Mouse (Mus musculus): ENCODE results near the gene Mfsd4b5.
A peak's percentile ranks its signal among the peaks of the same experiment; 100 is the strongest.
"Not testable (repeated sequence)": the region's sequence is repeated elsewhere in the genome, so short reads cannot be mapped to it uniquely, and the experiment has no call there.

Mfsd4b5 gene

DNA sequence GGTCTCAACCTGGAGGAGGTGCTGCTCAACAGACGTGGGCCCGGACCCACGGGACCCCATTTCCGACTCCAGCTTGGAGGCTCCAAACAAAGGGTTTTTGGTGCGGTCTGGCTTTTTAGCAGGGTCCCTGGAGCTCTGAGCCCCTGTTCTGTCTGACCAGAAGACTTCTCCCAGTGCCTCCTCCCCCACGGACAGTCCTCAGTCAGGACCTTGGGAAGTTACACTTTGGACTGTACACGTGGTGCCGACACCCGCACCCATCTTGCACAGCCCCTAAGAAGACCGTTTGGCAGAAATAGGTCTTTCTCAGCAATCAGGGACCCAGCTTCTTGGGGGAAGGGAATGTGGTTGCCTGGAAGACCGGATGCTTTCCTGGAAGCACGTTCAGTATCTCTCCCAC, at the start of gene Mfsd4b5:
Mfsd4b5 (minus strand) TSS at position 181 of the 400 bp plus-strand sequence.
- no peak for DNase-seq (ENCODE audit: low read depth, low spot score)

DNA sequence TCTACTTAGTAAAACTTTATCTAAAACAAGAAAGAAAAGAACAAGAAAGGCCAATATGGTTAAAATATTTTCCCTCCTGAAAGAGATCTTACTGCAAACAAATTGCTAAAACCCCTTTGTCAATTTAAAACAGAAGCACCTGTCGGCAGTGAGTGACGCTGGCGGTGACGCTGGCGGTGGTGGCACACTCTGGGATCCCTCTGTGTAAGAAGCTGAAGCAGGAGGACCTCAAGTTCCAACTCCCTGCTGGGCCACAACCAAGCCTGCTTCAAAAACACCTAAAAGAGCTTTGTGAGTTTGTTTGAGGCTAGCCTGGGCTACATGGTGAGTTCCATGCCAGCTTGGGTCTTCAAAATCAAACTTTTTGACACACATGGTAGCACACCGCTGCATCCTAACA, 48.5 kb upstream of the Mfsd4b5 start:
- DNase-seq (ENCODE audit: low read depth, low spot score), result no peak

DNA sequence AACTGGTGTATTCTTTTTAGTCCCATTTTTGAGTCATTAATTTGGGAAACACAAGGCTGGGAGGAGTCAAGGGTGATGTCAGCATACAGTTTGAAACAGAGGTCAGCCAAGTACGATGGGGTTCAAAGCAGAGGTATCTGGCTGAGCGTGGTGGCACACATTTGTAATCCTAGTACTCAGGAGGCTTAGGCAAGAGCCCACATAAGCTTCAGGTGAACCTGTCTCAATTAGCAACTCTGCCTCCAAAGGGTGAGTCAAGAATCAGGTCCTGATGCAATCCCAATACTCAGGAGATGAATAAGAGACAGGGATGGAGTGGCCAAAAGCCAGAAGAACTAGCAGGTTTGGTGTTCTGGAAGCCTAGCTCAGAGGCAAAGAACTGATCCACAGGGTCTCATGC, 46.5 kb upstream of the Mfsd4b5 start:
- no peak for DNase-seq (ENCODE audit: low read depth, low spot score)

DNA sequence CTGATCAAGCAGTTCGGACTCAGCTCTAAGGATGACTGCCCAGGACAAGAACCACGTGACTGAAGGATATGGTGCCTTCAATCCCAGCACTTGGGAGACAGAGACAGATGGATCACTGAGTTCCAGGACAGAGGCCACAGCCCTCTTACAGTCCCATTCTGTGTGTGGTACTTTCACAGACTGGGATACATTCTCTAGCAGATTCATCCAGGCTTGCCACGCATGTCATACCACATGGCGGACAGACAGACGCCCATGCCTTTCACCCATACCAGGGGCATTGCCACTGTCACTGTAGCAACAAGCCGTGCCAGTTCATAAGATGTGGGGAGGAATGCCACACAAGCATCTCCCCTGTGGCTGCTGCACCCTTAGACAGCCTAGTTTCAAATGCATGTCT, 44.3 kb upstream of the Mfsd4b5 start:
- no peak for DNase-seq (ENCODE audit: low read depth, low spot score)

DNA sequence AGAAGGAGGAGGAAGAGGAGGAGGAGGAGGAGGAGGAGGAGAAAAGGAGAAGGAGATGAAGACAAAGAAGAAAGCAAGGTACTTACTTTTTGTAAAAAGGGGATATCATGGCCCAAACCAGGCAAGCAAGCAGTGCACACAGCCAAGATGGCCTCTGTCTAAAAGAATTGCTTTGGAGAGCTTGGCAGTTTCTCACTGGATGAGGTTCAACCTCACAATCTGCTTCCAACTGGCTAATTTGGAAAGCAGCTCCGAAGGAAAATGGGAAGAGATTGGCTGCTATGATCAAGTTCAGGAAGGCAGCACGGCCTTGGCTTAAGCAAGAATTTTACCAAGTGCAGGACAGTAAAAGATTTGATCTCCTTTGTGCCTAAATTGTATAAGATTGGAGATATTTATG, 43.2 kb upstream of the Mfsd4b5 start:
- DNase-seq (ENCODE audit: low read depth, low spot score), result no peak

DNA sequence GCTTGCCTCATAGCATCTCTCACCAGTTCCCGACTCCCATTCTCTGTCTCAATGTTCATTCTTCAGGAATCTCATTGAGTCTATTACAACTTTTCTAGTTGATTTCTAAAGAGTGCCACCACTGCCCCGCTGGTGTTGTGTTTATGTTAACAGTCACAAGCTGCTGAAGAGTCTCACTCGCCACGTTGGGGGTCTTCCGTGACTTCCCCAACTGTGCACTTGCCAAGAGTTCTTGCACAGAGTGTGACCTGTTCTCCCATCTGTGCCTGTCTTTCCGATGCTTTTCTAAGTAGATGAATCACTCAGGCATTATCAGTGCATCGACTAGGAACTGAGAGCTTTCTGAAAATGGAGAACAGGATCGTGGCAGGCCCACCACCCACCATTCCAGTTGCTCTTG, 41.6 kb upstream of the Mfsd4b5 start:
- DNase-seq (ENCODE audit: low read depth, low spot score), result no peak

DNA sequence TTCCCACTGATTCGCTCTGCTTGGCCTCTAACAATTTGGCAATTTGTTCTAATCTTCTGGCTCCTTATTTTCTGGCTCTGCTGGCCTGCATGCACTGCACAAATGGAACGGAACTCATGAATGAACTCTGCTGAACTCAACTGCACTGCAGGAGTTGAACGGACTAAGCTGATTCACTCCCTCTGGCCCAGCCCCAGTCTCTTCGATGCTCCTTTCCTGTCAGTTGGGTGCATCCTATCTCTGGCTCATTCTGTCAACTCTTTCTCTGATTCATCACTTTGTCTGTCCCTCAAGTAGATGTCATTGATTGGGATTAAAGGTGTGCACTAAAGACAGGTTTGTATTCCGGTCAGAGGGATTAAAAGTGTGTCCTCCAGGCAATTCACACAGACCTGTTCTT, 40.1 kb upstream of the Mfsd4b5 start:
- DNase-seq (ENCODE audit: low read depth, low spot score), result no peak

DNA sequence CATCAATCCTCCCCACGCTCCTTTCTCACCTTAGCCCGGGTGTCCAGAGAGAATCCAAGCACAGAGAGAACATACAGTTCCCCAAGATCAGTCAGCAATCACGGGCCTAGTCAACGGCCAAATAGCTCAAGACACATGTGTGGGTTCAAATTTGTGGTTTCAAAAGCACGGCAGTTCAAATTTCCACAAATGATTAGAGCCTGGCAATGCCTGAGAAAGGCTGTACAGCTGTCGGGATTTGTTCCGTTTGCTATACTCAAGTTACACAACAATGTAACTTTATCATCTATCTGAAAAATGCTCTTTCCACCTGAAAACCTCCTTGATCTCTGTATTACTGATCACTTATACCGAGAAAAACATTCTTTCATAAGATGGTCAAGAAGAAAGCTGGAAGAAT, 39.1 kb upstream of the Mfsd4b5 start:
- DNase-seq (ENCODE audit: low read depth, low spot score), result no peak

DNA sequence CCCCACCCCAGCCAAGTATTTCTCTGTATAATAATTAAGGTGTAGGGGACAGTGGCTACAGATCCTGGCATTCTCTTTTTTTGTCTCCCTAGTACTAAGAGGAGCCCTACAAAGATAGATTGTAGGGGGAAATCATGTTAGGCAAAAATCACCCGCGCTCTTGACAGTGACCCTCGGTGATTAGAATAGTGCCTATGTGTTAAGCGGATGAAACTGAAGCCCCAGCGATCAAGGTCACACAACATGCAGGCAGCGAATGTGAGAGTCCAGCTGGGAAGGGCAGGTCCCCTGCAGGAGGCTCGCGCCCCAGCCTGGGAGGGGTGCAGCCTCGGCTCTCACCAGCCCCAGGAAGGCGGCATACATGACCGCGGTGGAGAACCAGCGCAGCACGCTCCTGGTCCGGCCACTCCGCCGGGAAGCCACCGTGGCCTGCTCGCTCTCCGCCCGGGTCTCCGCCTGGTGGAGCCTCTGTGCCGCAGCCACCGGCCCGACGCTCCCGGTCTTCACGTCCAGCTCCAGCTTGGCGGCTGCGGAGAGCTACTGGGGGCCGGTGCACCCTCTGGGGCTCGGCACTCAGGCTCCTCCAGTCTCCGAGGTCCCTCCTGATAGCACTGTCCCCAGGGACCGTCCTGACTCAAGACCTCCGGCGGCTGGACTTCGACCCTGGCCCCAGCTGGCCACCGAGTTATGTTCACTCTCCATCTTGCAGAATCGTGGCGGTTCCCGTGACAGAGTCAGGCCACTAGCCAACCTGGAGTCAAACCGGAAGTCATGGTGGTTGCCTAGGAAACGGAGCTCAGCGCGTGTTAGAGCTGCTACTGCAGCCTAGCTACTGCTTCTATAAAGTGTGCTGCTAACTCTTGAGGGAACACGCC, 38.3 kb upstream of the Mfsd4b5 start, which contains the start of gene Mfsd4b1:
Mfsd4b1 (minus strand) TSS at position 715 of the 875 bp plus-strand sequence.
- peak; percentile 82 for DNase-seq (ENCODE audit: low read depth, low spot score)

DNA sequence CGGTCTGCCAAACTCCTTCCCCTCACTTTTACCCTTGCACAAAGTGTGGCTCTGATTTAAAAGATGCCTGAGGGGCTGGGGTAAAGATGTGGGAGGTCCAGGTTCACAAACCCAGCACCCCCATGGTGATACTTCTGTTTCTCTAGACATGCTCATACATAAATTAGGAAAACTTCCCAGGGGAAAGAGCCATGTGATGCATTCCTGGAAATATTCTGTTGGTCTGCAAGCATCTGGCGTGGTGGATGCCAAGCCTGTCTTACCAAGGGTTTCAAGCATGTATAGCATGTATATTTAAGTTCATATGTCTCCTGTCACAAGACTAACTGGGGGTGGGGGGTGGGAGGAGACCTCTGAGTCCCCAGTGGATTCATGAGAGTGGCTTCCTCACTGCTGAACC, 34.0 kb upstream of the Mfsd4b5 start:
- no peak for DNase-seq (ENCODE audit: low read depth, low spot score)

DNA sequence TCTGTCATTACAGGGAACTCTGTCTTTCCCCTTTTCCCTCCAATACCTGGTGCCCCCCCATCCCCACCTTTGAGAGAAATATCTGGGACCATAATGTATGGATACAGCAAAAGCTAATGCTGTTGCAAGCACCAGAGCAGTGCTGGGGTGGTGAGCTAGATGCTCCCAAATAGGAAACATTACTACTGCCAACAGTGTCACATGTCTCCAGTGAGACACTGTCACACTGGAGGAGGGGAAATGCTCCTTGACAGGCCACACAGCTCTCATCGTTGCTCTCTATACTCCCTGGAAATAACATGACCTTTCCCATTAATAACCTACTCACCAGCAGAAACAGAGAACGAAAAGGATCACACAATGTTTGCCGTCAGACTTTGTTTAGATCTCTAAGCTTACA, 33.0 kb upstream of the Mfsd4b5 start:
- DNase-seq (ENCODE audit: low read depth, low spot score), result no peak

DNA sequence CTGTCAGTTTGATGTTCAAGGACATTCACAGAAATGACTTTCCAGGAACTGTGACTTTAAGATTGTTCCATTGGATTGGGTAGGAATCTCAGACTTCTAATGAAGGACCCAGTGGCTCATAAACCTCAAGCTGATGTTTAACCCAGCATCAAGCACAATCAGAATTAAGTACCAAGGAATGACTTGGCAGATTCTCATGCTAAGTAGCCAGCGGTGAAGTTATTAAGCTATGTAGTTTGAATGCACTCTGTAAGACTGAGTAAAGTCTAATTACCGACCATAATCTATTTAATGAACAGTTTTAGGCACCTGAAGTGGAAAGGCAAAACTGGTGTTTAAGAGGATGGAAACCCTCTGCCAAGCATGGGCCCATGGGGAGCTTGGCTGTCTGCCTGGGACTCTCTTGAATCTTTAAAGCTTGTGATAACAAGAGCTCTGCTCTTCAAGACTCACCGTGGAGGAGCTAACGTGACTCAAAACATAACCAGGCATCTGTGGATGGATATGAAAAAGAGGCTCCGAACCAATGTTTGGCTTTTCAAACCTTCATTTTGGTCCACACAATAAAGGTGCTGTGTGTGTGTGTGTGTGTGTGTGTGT, 31.9 kb upstream of the Mfsd4b5 start:
- DNase-seq (ENCODE audit: low read depth, low spot score), result no peak

DNA sequence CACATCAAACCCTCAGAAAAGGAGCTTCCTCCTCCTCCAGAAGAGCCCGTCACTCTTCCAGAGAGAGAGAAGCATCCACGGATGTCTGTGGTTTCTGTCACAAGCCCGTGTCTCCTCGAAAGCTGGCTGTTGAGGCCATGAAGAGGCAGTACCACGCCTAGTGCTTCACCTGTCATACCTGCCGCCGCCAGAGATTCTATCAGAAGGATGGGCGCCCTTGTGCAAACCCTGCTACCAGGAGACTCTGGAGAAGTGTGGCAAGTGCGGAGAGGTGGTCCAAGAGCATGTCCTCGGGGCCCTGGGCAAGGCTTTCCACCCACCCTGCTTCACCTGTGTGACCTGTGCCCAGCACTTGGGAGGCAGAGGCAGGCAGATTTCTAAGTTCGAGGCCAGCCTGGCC, 23.1 kb upstream of the Mfsd4b5 start:
- no peak for DNase-seq (ENCODE audit: low read depth, low spot score)

DNA sequence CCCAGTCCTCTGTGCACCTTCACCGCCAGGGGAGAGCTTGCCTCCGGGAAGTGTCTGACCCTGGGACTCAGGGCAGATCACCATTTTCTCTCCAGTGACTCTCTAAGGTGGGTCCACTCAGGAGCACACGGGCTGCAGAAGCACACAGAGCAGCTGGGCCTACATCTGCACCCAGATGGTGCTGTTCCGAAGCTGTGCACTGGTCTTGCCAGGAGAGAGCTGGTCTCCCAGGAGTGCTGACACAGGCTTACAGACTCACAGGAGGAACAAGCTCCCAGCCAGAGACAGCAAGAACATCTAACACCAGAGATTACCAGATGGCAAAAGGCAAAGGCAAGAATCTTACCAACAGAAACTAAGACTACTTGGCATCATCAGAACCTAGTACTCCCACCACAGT, 22.4 kb upstream of the Mfsd4b5 start:
- not testable (repeated sequence) for DNase-seq (ENCODE audit: low read depth, low spot score)

DNA sequence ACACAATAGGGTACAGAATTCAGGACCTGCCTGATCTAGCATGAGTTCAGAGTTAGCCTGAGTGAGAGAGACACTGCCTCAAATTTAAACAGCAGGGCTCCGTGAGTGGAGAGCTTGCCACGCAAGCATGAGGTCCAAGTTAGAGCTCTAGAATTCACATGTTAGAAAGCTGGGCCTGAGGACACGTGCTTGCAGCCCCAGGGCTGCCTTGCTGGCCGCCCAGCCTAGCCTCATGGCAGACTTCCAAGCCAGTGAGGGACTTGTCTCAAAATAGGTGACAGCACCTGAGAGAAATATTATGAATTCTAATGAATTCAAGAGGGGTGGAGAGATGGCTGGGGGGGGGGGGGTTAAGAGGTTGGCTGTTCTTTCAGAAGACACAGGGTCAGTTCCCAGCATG, 21.5 kb upstream of the Mfsd4b5 start:
- no peak for DNase-seq (ENCODE audit: low read depth, low spot score)

DNA sequence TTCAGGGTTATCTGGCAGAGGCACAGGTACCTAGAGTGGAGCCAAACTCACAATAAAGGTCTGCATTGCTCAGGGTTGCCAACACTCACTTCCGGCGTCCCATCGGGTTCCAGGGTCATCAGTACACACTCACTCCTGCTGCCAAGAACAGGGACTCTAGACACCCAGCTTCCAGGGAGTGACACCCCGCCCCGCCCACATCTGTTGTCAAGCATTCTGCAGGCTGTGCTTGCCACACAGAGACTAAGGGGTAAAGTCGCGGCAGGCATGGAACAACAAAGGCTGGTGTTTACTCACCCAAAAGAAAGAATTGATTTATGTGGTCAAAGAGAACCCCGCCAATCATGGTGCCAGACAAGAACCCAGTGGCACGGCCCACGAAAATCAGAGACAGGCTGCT, 20.5 kb upstream of the Mfsd4b5 start:
- peak; percentile 46 for DNase-seq (ENCODE audit: low read depth, low spot score)

DNA sequence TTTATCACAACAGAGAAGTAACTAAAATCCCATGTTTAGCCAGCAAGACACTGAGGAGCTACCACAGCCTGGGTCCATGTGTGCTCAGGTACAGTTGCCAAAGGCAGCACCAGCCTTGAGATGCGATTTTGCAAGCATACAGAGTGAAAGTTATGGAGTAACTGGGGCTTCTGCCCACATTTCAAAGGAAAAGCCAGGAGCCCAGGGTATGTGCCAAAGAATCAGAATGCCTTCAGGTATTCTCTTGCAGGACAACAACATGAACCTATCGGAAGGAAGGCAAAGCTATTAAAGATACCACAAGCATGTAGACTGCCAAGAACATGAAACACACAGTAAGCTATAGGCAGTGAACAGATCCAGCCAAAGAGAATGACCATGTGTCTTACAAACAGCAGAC, 14.3 kb upstream of the Mfsd4b5 start:
- no peak for DNase-seq (ENCODE audit: low read depth, low spot score)

DNA sequence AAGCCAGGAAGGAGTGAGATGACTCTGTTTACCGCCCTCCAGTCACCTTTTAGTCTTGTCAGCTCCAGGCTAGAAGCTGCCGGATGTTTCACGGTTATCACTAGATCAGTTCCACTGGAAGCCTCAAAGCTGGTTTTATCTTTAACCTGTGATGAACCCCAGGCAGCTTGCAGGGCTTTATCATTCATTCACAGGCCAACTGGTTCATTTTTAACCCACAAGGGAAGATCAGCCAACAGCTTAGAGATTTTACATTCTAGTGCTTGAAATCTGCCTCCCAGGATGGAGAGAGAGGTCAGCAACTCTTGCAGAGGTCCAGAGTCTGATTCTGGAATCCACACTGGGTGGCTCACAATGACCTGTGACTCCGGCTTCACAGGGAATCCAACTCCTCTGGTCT, 4.7 kb upstream of the Mfsd4b5 start:
- no peak for DNase-seq (ENCODE audit: low read depth, low spot score)

DNA sequence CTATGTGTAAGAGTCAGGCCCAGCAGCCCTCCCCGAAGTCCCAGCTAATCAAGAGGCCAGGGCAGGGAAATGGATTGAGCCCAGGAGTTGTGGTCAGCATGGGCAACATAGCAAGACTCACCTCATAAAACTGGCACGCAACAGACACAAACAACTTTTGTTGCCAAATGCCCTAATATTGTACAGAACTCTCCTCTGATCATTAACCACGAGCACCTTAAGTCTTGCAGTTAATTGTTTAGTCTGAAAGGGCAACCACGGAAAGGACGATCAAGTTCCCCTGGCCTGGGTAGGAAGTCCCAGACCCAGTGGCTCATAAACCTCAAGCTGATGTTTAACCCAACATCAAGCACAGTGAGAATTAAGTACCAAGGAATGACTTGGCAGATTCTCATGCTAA, 3.8 kb downstream of the Mfsd4b5 start:
- no peak for DNase-seq (ENCODE audit: low read depth, low spot score)

DNA sequence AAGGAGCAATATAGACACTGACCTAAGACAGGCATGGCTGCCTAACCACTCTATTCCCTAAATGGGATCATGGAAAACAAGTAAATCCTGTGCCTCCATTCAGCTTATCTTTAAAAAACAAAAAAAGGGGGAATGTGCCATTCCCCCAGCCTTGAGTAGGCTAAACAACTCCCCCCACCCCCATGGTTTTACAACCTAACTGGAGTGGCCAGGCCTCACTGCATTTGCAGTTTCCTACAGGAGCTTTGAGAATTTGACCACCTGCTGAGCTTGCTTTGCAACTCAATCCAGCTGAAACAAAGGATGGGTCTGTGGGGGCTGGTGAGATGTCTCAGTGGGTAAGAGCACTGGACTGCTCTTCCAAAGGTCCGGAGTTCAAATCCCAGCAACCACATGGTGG, 8.2 kb downstream of the Mfsd4b5 start:
- peak; percentile 44 for DNase-seq (ENCODE audit: low read depth, low spot score)

DNA sequence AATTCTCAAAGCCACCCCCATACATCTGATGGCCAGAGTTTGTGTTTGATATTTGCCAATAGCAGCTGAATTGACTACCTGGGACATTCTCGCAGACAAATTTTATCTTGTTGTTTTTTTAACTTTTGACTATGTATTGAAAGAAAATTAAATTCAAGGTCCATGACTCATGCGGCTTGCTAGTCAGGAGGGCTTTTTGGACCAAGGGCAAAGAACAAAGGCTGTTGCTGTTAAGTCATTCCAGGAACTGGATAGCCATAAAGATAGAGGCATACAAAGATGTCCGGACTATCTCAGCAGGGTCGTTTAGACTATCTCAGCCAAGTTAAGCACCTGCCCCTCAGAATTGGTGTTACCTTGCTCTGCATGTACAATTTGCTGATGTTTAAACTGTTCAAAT, 9.1 kb downstream of the Mfsd4b5 start:
- no peak for DNase-seq (ENCODE audit: low read depth, low spot score)

DNA sequence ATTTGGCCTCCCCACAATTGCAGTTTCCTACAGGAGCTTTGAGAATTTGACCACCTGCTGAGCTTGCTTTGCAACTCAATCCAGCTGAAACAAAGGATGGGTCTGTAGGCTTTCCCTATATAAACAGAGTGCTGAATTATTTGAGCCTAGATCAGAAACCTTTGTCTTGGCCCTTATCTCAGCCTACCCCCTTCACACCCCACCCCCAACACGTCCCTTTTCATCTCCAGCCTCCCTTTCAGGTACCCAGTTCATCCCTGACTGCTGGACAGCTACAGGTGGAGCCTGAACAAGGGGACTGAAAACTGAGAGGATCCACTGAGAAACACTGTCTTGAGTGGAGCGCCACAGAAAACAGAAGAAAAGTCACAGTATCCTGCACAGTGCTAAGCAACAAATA, 10.7 kb downstream of the Mfsd4b5 start:
- DNase-seq (ENCODE audit: low read depth, low spot score), result peak; percentile 88

DNA sequence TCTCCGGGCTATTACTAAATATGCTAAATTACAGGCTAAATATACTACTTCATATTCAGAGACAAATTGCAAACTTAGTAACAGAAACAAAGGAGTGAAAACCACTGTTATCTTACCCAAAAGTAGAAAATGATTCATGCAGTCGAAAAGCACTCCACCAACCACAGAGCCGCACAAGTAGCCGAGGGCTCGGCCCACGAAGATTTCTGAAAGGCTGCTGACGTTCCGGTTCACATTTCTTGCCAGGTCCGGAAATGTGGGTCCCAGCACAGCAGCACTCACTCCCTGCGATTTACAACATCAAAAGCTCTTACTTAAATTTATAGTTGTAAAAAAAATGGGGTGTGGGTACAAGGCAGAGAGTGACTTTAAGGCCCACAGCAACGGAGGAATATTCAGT, 11.5 kb downstream of the Mfsd4b5 start:
- no peak for DNase-seq (ENCODE audit: low read depth, low spot score)
